Comparison of ENCODE assay signal across 15 mouse cellular contexts in genomic region chr16:21151564-21152361, GRCm38 (mm10). TPM values are rescaled to one million over a fixed set of nuclear protein-coding genes. Genes with fewer than 3 reads are reported as not detected.
DNase-seq lines count a peak whose midpoint lies in the region; ATAC-seq and TF ChIP-seq lines count a peak whose summit lies in the region.
"Had no signal": no experiment of that assay in that cellular context is flagged by ENCODE, and none has a peak within 500 bp of the region (broad histone marks: within the 10 kb centered on the region; RNA-seq: fewer than 3 reads in every experiment).

No protein-coding gene starts in this region.

- H3K36me3 ChIP-seq in limb, embryonic 14.5 days (ENCODE audit: control insufficient read depth, insufficient read depth, low read length), result no peaks in the 10 kb centered on the region
- no peaks in the 10 kb centered on the region for H3K36me3 ChIP-seq in limb, embryonic 10.5 days
- H3K36me3 ChIP-seq in embryonic facial prominence, embryonic 14.5 days (ENCODE audit: control insufficient read depth, insufficient read depth, low read length), result no peaks in the 10 kb centered on the region
- H3K36me3 ChIP-seq in stomach, embryonic 14.5 days (ENCODE audit: control insufficient read depth, insufficient read depth, low read length), result no peaks in the 10 kb centered on the region
- H3K36me3 ChIP-seq: heart, embryonic 15.5 days; midbrain, embryonic 12.5 days had no signal

- no peaks in the 10 kb centered on the region for H3K9me3 ChIP-seq in limb, embryonic 14.5 days (ENCODE audit: control insufficient read depth, low read length)
- H3K9me3 ChIP-seq in limb, embryonic 10.5 days (replicated peaks), result no peaks in the 10 kb centered on the region
- H3K9me3 ChIP-seq in embryonic facial prominence, embryonic 14.5 days (ENCODE audit: control insufficient read depth, low read length), result no peaks in the 10 kb centered on the region
- no peaks in the 10 kb centered on the region for H3K9me3 ChIP-seq in stomach, embryonic 14.5 days (ENCODE audit: control insufficient read depth, low read depth, low read length)
- H3K9me3 ChIP-seq: forebrain, embryonic 13.5 days; heart, embryonic 15.5 days; midbrain, embryonic 12.5 days had no signal

- no peaks in the 10 kb centered on the region for H3K4me1 ChIP-seq in limb, embryonic 14.5 days (ENCODE audit: control insufficient read depth, insufficient read depth, low read length)
- no peaks in the 10 kb centered on the region for H3K4me1 ChIP-seq in limb, embryonic 10.5 days
- H3K4me1 ChIP-seq in embryonic facial prominence, embryonic 14.5 days (ENCODE audit: control insufficient read depth, insufficient read depth, low read length), result 0 out of 2 replicates have a peak, but pooled peaks cover 5% of the 10 kb centered on the region
- no peaks in the 10 kb centered on the region for H3K4me1 ChIP-seq in stomach, embryonic 14.5 days (ENCODE audit: control insufficient read depth, insufficient read depth, low read length)
- H3K4me1 ChIP-seq: forebrain, embryonic 13.5 days; midbrain, embryonic 12.5 days had no signal

- peak; percentile 6 for DNase-seq in heart, postnatal 4 days
- DNase-seq in heart, adult 9 months (ENCODE audit: low spot score in 2 of 2), result no peak
- DNase-seq in limb, embryonic 14.5 days (ENCODE audit: low spot score), result peak; percentile 67
- no peak for DNase-seq in limb, embryonic 10.5 days (ENCODE audit: low spot score)
- DNase-seq in embryonic facial prominence, embryonic 14.5 days (ENCODE audit: low spot score), result peak; percentile 90
- DNase-seq in urinary bladder, postnatal 25 days (ENCODE audit: low spot score), result no peak
- DNase-seq in left cerebral cortex, adult 11 months (ENCODE audit: low spot score), result no peak
- DNase-seq: cerebellum, adult 9-11 months; thymus, postnatal 36 days had no signal

- TF ChIP-seq POLR2A in limb, embryonic 14.5 days (IDR thresholded peaks at IDR 0.05; ENCODE audit: borderline replicate concordance, extremely low read depth, insufficient read depth, insufficient read length), result no peak

- no peak overlapping the region for H3K27ac ChIP-seq in limb, embryonic 14.5 days (replicated peaks; ENCODE audit: low read depth, low read length)
- H3K27ac ChIP-seq in limb, embryonic 10.5 days, result no peak overlapping the region
- peak overlapping the region; percentile 44; the same call in 1 of the 2 replicates for H3K27ac ChIP-seq in embryonic facial prominence, embryonic 14.5 days (replicated peaks; ENCODE audit: low read depth, low read length)
- H3K27ac ChIP-seq in stomach, embryonic 14.5 days (ENCODE audit: low read length), result peak overlapping the region; percentile 91
- H3K27ac ChIP-seq: forebrain, embryonic 13.5 days; heart, embryonic 15.5 days; liver, embryonic 14.5 days; midbrain, embryonic 12.5 days had no signal

- H3K4me3 ChIP-seq in limb, embryonic 14.5 days (replicated peaks; ENCODE audit: low read length), result no peak overlapping the region
- no peak overlapping the region for H3K4me3 ChIP-seq in limb, embryonic 10.5 days
- no peak overlapping the region for H3K4me3 ChIP-seq in embryonic facial prominence, embryonic 14.5 days (ENCODE audit: low read depth, low read length)
- H3K4me3 ChIP-seq in stomach, embryonic 14.5 days (ENCODE audit: low read depth, low read length), result no peak overlapping the region
- H3K4me3 ChIP-seq: forebrain, embryonic 13.5 days; heart, embryonic 15.5 days; midbrain, embryonic 12.5 days had no signal

- 45% methylated on average over 4 of the region's 4 CpGs for WGBS in limb, embryonic 14.5 days
- WGBS in limb, embryonic 10.5 days, result 75% methylated on average over 4 of the region's 4 CpGs
- WGBS in embryonic facial prominence, embryonic 14.5 days, result 51% methylated on average over 4 of the region's 4 CpGs
- WGBS in stomach, embryonic 14.5 days, result 32% methylated on average over 4 of the region's 4 CpGs

- H3K4me2 ChIP-seq in limb, embryonic 14.5 days (replicated peaks; ENCODE audit: low read depth, low read length, severe bottlenecking), result no peak overlapping the region
- H3K4me2 ChIP-seq in embryonic facial prominence, embryonic 14.5 days (ENCODE audit: low read depth, low read length), result no peak overlapping the region
- no peak overlapping the region for H3K4me2 ChIP-seq in stomach, embryonic 14.5 days (replicated peaks; ENCODE audit: low read depth, low read length)
- H3K4me2 ChIP-seq: forebrain, embryonic 13.5 days; heart, embryonic 15.5 days; midbrain, embryonic 12.5 days had no signal

- no peak overlapping the region for H3K9ac ChIP-seq in limb, embryonic 14.5 days (ENCODE audit: low read depth, low read length, severe bottlenecking)
- H3K9ac ChIP-seq in embryonic facial prominence, embryonic 14.5 days (ENCODE audit: low read depth, low read length), result no peak overlapping the region
- no peak overlapping the region for H3K9ac ChIP-seq in stomach, embryonic 14.5 days (replicated peaks; ENCODE audit: low read depth, low read length)
- H3K9ac ChIP-seq: forebrain, embryonic 13.5 days; heart, embryonic 15.5 days; liver, embryonic 14.5 days; midbrain, embryonic 12.5 days had no signal

- H3K27me3 ChIP-seq in limb, embryonic 14.5 days (ENCODE audit: control insufficient read depth, insufficient read depth, low read length), result no peaks in the 10 kb centered on the region
- H3K27me3 ChIP-seq in limb, embryonic 10.5 days (ENCODE audit: low read depth, poor library complexity, severe bottlenecking), result no peaks in the 10 kb centered on the region
- H3K27me3 ChIP-seq in embryonic facial prominence, embryonic 14.5 days (replicated peaks; ENCODE audit: control insufficient read depth, insufficient read depth, low read length), result no peaks in the 10 kb centered on the region
- H3K27me3 ChIP-seq in stomach, embryonic 14.5 days (ENCODE audit: control insufficient read depth, insufficient read depth, low read length), result no peaks in the 10 kb centered on the region
- H3K27me3 ChIP-seq: forebrain, embryonic 13.5 days; heart, embryonic 15.5 days; midbrain, embryonic 12.5 days had no signal

- ATAC-seq in limb, embryonic 14.5 days (ENCODE audit: low FRiP score, low read depth), result no peak
- ATAC-seq in embryonic facial prominence, embryonic 14.5 days (ENCODE audit: low read depth), result 0 out of 2 replicates have a peak, but pooled peaks have one; percentile 41
- ATAC-seq in stomach, embryonic 14.5 days (ENCODE audit: insufficient number of reproducible peaks, insufficient read depth, low FRiP score, low read depth), result peak; percentile 70; the same call in 1 of the 2 replicates
- ATAC-seq: forebrain, embryonic 13.5 days had no signal

RNA-seq across cellular contexts. Expression of gene Teddm3, which starts 2.0 kb away (rescaled TPM):
- not detected for total RNA-seq in heart, postnatal 4 days (2021)
- 0.28 and 0.31 TPM in 2 replicates for polyA plus RNA-seq in limb, embryonic 14.5 days (2012; rRNA removed)
- polyA plus RNA-seq in limb, embryonic 14.5 days (2014; fragmentation: Nextera tagmentation; extraction: Ambion mirVana), result 0.69 and 2.1 TPM in 2 replicates
- not detected in 2 replicates for polyA plus RNA-seq in limb, embryonic 10.5 days (2016; fragmentation: Nextera tagmentation; extraction: Ambion mirVana)
- 0.67 and 1.6 TPM in 2 replicates for polyA plus RNA-seq in embryonic facial prominence, embryonic 14.5 days (2014; fragmentation: Nextera tagmentation; extraction: Ambion mirVana)
- 0.31 and 0.55 TPM in 2 replicates for polyA plus RNA-seq in stomach, embryonic 14.5 days (2014; fragmentation: Nextera tagmentation; extraction: Ambion mirVana)
- total RNA-seq: gastrocnemius, adult 8-10 months had no signal
- polyA plus RNA-seq: forebrain, embryonic 13.5 days; heart, embryonic 15.5 days; liver, embryonic 14.5 days; midbrain, embryonic 12.5 days had no signal

RNA-seq across cellular contexts. Expression of gene Ephb3, which starts 52.8 kb away (rescaled TPM):
- total RNA-seq in heart, postnatal 4 days (2021), result 10 to 100 TPM; 14.3 to 14.8 TPM
- 70.9 and 96.8 TPM in 2 replicates for polyA plus RNA-seq in limb, embryonic 14.5 days (2012; rRNA removed)
- polyA plus RNA-seq in limb, embryonic 14.5 days (2014; fragmentation: Nextera tagmentation; extraction: Ambion mirVana), result 37.0 and 42.1 TPM in 2 replicates
- 31.0 and 48.3 TPM in 2 replicates for polyA plus RNA-seq in limb, embryonic 10.5 days (2016; fragmentation: Nextera tagmentation; extraction: Ambion mirVana)
- polyA plus RNA-seq in embryonic facial prominence, embryonic 14.5 days (2014; fragmentation: Nextera tagmentation; extraction: Ambion mirVana), result 28.4 and 31.8 TPM in 2 replicates
- 24.3 and 27.6 TPM in 2 replicates for polyA plus RNA-seq in stomach, embryonic 14.5 days (2014; fragmentation: Nextera tagmentation; extraction: Ambion mirVana)

Comparison
In these comparisons a context has a peak if more than half of its experiments do, and no peak if none do; other contexts are left out.
1. DNase-seq: peak in heart, postnatal 4 days (single experiment), limb, embryonic 14.5 days (single experiment) and embryonic facial prominence, embryonic 14.5 days (single experiment); none in heart, adult 9 months (0 of 2), limb, embryonic 10.5 days (single experiment), urinary bladder, postnatal 25 days (single experiment) and left cerebral cortex, adult 11 months (single experiment).
2. H3K27ac ChIP-seq: peak in embryonic facial prominence, embryonic 14.5 days (single experiment) and stomach, embryonic 14.5 days (single experiment); none in limb, embryonic 14.5 days (single experiment) and limb, embryonic 10.5 days (single experiment).